Mouse (Mus musculus): ENCODE data around the gene Cacna2d2. TPM values are rescaled to one million over a fixed set of nuclear protein-coding genes. Genes with fewer than 3 reads are reported as not detected.
A peak's percentile ranks its signal among the peaks of the same experiment; 100 is the strongest.
"Not testable (repeated sequence)": the region's sequence is repeated elsewhere in the genome, so short reads cannot be mapped to it uniquely, and the experiment has no call there.

The Cacna2d2 gene
- polyA plus RNA-seq, 1 experiment from 2014 or later: 1.8 TPM

DNA sequence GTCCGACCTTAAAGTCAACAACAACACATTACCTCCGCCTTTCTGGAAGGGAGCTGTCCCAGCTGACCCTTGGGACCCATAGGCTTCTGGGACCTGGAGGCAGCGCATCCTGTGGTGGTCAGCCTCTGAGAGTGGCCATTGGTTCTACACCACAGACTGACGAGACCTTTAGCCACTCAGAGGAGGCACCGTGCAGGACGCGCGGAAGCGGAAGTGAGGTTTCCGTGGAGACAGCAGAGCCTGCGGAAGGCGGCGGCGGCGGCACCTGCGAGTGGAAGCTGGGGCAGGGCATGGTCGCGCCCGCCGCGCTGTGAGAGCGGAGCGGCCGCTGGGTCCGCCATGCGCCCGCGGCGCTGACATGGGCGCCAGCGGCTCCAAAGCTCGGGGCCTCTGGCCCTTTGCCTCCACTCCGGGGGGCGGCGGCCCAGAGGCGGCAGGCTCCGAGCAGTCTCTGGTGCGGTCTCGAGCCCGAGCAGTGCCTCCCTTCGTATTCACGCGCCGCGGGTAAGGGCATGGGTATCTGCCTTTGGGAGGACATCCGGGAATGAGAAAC lies 163.7 kb downstream of the Cacna2d2 start, which contains the start of gene Tusc2:
Tusc2 (plus strand) TSS at position 227 of the 553 bp plus-strand sequence.
- H3K9me3 ChIP-seq (ENCODE audit: control insufficient read depth, low read length): no peaks in the 10 kb centered on the region
- H3K9ac ChIP-seq (ENCODE audit: low read length): peak within 1 kb of the TSS; percentile 81
- H3K27ac ChIP-seq (ENCODE audit: low read depth, low read length): peak within 1 kb of the TSS; percentile 42; the same call in 1 of the 2 replicates
- H3K36me3 ChIP-seq (ENCODE audit: control insufficient read depth, insufficient read depth, low read length): peaks cover 16% of the 10 kb centered on the region
- H3K4me3 ChIP-seq (ENCODE audit: low read depth, low read length): peak within 1 kb of the TSS; percentile 93
- H3K4me2 ChIP-seq (ENCODE audit: low read depth): peak within 1 kb of the TSS; percentile 83
- peak; percentile 91 for DNase-seq (ENCODE audit: low spot score)
- H3K27me3 ChIP-seq (ENCODE audit: control insufficient read depth, insufficient read depth, low read length): no peaks in the 10 kb centered on the region
- peaks cover 14% of the 10 kb centered on the region for H3K4me1 ChIP-seq (ENCODE audit: control insufficient read depth, insufficient read depth, low read length)
- WGBS: 0% methylated on average over 42 of the region's 46 CpGs
- ATAC-seq (ENCODE audit: insufficient read depth, low FRiP score, low TSS enrichment): peak; percentile 93

DNA sequence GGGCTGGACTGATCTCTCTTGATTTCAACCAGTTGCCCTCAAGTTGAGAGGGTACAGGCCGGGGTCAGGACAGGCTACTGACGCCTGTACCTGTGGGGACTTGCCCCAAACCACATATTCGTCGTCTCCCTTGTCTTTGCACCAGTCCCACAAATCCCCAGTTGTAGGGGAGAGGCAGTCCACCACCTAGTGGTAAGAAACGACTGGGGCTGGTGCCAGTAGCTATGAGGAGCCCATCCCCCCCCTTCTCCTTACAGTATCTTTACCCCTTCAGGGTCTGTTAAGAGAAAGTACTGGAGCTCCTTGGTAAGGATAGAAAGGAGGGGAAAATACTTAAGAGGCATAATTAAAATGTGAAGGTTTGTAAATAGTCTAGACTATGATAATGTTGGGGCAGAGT lies 166.1 kb downstream of the Cacna2d2 start:
- not testable (repeated sequence) for H3K36me3 ChIP-seq (ENCODE audit: control insufficient read depth, insufficient read depth, low read length)
- peaks cover 20% of the 10 kb centered on the region for H3K4me1 ChIP-seq (ENCODE audit: control insufficient read depth, insufficient read depth, low read length)

GRCm38 (mm10) chr9:107566041-107566709 lies 166.8 kb downstream of the Cacna2d2 start:
- H3K27me3 ChIP-seq (ENCODE audit: control insufficient read depth, insufficient read depth, low read length): no peaks in the 10 kb centered on the region
- H3K4me3 ChIP-seq (ENCODE audit: low read depth, low read length): no peak overlapping the region
- peak; percentile 78 for DNase-seq (ENCODE audit: low spot score)
- H3K4me2 ChIP-seq (ENCODE audit: low read depth): peak overlapping the region; percentile 12; the same call in 1 of the 2 replicates
- peaks cover 27% of the 10 kb centered on the region for H3K4me1 ChIP-seq (ENCODE audit: control insufficient read depth, insufficient read depth, low read length)
- H3K9ac ChIP-seq (ENCODE audit: low read length): no peak overlapping the region
- H3K27ac ChIP-seq (ENCODE audit: low read depth, low read length): no peak overlapping the region
- H3K9me3 ChIP-seq (ENCODE audit: control insufficient read depth, low read length): no peaks in the 10 kb centered on the region
- peaks cover 8% of the 10 kb centered on the region for H3K36me3 ChIP-seq (ENCODE audit: control insufficient read depth, insufficient read depth, low read length)
- 63% methylated on average over 15 of the region's 15 CpGs for WGBS
- no peak for ATAC-seq (ENCODE audit: insufficient read depth, low FRiP score, low TSS enrichment)

More for the DNA sequence above, 166.1 kb downstream of the Cacna2d2 start:
- not testable (repeated sequence) for H3K9ac ChIP-seq (ENCODE audit: low read length); H3K4me2 ChIP-seq (ENCODE audit: low read depth); ATAC-seq (ENCODE audit: insufficient read depth, low FRiP score, low TSS enrichment); H3K4me3 ChIP-seq (ENCODE audit: low read depth, low read length); H3K27me3 ChIP-seq (ENCODE audit: control insufficient read depth, insufficient read depth, low read length); H3K27ac ChIP-seq (ENCODE audit: low read depth, low read length); DNase-seq (ENCODE audit: low spot score); H3K9me3 ChIP-seq (ENCODE audit: control insufficient read depth, low read length)
- WGBS: 52% methylated on average over 5 of the region's 5 CpGs

GRCm38 (mm10) chr9:107566855-107567254 lies 167.4 kb downstream of the Cacna2d2 start:
- no peak overlapping the region for H3K27ac ChIP-seq (ENCODE audit: low read depth, low read length)
- no peak for ATAC-seq (ENCODE audit: insufficient read depth, low FRiP score, low TSS enrichment)
- H3K4me2 ChIP-seq (ENCODE audit: low read depth): no peak overlapping the region
- H3K4me3 ChIP-seq (ENCODE audit: low read depth, low read length): no peak overlapping the region
- peaks cover 6% of the 10 kb centered on the region; the same call in 1 of the 2 replicates for H3K36me3 ChIP-seq (ENCODE audit: control insufficient read depth, insufficient read depth, low read length)
- 82% methylated on average over 3 of the region's 3 CpGs for WGBS
- peaks cover 31% of the 10 kb centered on the region for H3K4me1 ChIP-seq (ENCODE audit: control insufficient read depth, insufficient read depth, low read length)
- H3K9ac ChIP-seq (ENCODE audit: low read length): no peak overlapping the region
- no peaks in the 10 kb centered on the region for H3K27me3 ChIP-seq (ENCODE audit: control insufficient read depth, insufficient read depth, low read length)
- no peaks in the 10 kb centered on the region for H3K9me3 ChIP-seq (ENCODE audit: control insufficient read depth, low read length)
- no peak for DNase-seq (ENCODE audit: low spot score)

GRCm38 (mm10) chr9:107567702-107568319 lies 168.4 kb downstream of the Cacna2d2 start, which contains the start of gene Hyal2:
TSS of gene Hyal2 (plus strand) at chr9:107567945.
- 7% methylated on average over 18 of the region's 18 CpGs for WGBS

GRCm38 (mm10) chr9:107568331-107569261 lies 169.2 kb downstream of the Cacna2d2 start:
- peak; percentile 93 for DNase-seq (ENCODE audit: low spot score)
- under 1% methylated on average over 41 of the region's 41 CpGs for WGBS
- Histone ChIP-seq H3K4me1 (ENCODE audit: control insufficient read depth, insufficient read depth, low read length) (peaks cover 31% of the 10 kb centered on the region), H3K27ac (ENCODE audit: low read depth, low read length) (peak overlapping the region; percentile 54), H3K4me3 (ENCODE audit: low read depth, low read length) (peak overlapping the region; percentile 76), H3K27me3 (ENCODE audit: control insufficient read depth, insufficient read depth, low read length) (no peaks in the 10 kb centered on the region), H3K36me3 (ENCODE audit: control insufficient read depth, insufficient read depth, low read length) (peaks cover 16% of the 10 kb centered on the region), H3K9ac (ENCODE audit: low read length) (peak overlapping the region; percentile 79), H3K4me2 (ENCODE audit: low read depth) (peak overlapping the region; percentile 74), H3K9me3 (ENCODE audit: control insufficient read depth, low read length) (no peaks in the 10 kb centered on the region)
- peak; percentile 83 for ATAC-seq (ENCODE audit: insufficient read depth, low FRiP score, low TSS enrichment)

More at GRCm38 (mm10) chr9:107567702-107568319, 168.4 kb downstream of the Cacna2d2 start, which contains the start of gene Hyal2:
- peak within 1 kb of the TSS; percentile 54 for H3K27ac ChIP-seq (ENCODE audit: low read depth, low read length)
- ATAC-seq (ENCODE audit: insufficient read depth, low FRiP score, low TSS enrichment) (no peak), DNase-seq (ENCODE audit: low spot score) (no peak)
- peak within 1 kb of the TSS; percentile 79 for H3K9ac ChIP-seq (ENCODE audit: low read length)
- peaks cover 31% of the 10 kb centered on the region for H3K4me1 ChIP-seq (ENCODE audit: control insufficient read depth, insufficient read depth, low read length)
- peaks cover 13% of the 10 kb centered on the region; the same call in 1 of the 2 replicates for H3K36me3 ChIP-seq (ENCODE audit: control insufficient read depth, insufficient read depth, low read length)
- H3K4me3 ChIP-seq (ENCODE audit: low read depth, low read length): peak within 1 kb of the TSS; percentile 76
- no peaks in the 10 kb centered on the region for H3K27me3 ChIP-seq (ENCODE audit: control insufficient read depth, insufficient read depth, low read length)
- H3K4me2 ChIP-seq (ENCODE audit: low read depth): peak within 1 kb of the TSS; percentile 74
- H3K9me3 ChIP-seq (ENCODE audit: control insufficient read depth, low read length): no peaks in the 10 kb centered on the region

- Histone ChIP-seq H3K9me3 (ENCODE audit: control insufficient read depth, low read length) (no peaks in the 10 kb centered on the region), H3K4me2 (ENCODE audit: low read depth) (peak overlapping the region; percentile 74), H3K27me3 (ENCODE audit: control insufficient read depth, insufficient read depth, low read length) (no peaks in the 10 kb centered on the region), H3K36me3 (ENCODE audit: control insufficient read depth, insufficient read depth, low read length) (peaks cover 16% of the 10 kb centered on the region), H3K27ac (ENCODE audit: low read depth, low read length) (peak overlapping the region; percentile 54), H3K4me1 (ENCODE audit: control insufficient read depth, insufficient read depth, low read length) (peaks cover 25% of the 10 kb centered on the region), H3K9ac (ENCODE audit: low read length) (peak overlapping the region; percentile 79), H3K4me3 (ENCODE audit: low read depth, low read length) (peak overlapping the region; percentile 76)
- ATAC-seq (ENCODE audit: insufficient read depth, low FRiP score, low TSS enrichment) (peak; percentile 39), DNase-seq (ENCODE audit: low spot score) (no peak)
- 0% methylated on average over 22 of the region's 23 CpGs for WGBS
Measured at GRCm38 (mm10) chr9:107569270-107569669, 169.9 kb downstream of the Cacna2d2 start.

DNA sequence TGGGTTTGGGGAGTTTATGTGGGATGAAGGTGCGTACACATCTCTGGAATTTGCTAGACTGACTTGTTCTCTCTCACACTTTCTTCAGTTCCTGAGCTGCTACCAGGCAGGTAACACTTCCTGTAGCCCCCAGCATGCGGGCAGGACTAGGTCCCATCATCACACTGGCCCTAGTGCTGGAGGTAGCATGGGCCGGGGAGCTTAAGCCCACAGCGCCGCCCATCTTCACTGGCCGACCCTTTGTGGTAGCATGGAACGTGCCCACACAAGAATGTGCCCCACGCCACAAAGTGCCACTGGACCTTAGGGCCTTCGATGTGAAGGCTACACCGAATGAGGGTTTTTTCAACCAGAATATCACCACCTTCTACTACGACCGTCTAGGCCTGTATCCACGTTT lies 170.6 kb downstream of the Cacna2d2 start:
- Histone ChIP-seq H3K4me1 (ENCODE audit: control insufficient read depth, insufficient read depth, low read length) (peaks cover 25% of the 10 kb centered on the region), H3K27ac (ENCODE audit: low read depth, low read length) (no peak overlapping the region)
- DNase-seq (ENCODE audit: low spot score): no peak

More for the DNA sequence above, 170.6 kb downstream of the Cacna2d2 start:
- Histone ChIP-seq H3K36me3 (ENCODE audit: control insufficient read depth, insufficient read depth, low read length) (peaks cover 16% of the 10 kb centered on the region), H3K4me2 (ENCODE audit: low read depth) (peak overlapping the region; percentile 74), H3K9ac (ENCODE audit: low read length) (peak overlapping the region; percentile 79), H3K9me3 (ENCODE audit: control insufficient read depth, low read length) (no peaks in the 10 kb centered on the region), H3K27me3 (ENCODE audit: control insufficient read depth, insufficient read depth, low read length) (no peaks in the 10 kb centered on the region), H3K4me3 (ENCODE audit: low read depth, low read length) (peak overlapping the region; percentile 76)
- WGBS: 61% methylated on average over 13 of the region's 13 CpGs
- ATAC-seq (ENCODE audit: insufficient read depth, low FRiP score, low TSS enrichment): no peak

Data from neural tube, embryonic 11.5 days (tissue).